Mouse (Mus musculus) lung, postnatal 14 days (tissue): ENCODE measurements around the gene Lingo4.

Source experiments
- DNase-seq: peaks from one replicate; pipeline ENCODE4 v3.0.0; 2021

The Lingo4 gene

GRCm38 (mm10) chr3:94388047-94388446, 10.3 kb upstream of the Lingo4 start:
- DNase-seq = no peak

DNA sequence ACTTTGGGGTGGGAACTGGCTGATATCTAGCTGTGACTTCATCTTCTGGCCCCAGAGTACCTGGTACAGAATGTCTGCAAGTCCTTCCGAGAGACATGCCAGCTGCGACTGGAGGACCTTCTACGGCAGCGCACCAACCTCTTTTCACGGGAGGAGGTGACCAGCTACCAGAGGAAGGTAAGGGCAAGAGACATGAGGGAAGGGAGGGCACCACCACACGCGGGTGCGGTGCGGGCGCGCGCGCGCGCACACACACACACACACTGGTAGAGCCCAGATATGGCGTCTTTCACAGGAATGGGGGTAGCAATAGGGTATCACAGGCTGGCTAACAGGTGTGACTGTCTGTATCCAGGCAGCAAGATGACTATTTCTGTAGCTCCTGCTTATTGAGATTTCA, 8.9 kb upstream of the Lingo4 start:
- DNase-seq = no peak

DNA sequence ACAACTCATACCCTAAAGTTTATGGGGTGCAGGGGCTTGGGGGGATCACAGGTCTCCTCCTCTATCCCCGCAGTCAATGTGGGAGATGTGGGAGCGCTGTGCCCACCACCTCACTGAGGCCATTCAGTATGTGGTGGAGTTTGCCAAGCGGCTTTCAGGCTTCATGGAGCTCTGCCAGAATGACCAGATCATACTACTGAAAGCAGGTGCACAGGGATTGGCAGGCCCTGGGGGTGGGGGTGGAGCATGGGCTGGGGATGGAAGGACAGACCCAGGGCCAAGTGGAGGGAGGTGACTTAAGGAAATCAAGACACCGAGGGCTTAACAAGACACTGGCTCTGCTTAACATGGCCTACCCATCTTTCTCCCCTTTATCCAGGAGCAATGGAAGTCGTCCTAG, 7.3 kb upstream of the Lingo4 start:
- DNase-seq = no peak

DNA sequence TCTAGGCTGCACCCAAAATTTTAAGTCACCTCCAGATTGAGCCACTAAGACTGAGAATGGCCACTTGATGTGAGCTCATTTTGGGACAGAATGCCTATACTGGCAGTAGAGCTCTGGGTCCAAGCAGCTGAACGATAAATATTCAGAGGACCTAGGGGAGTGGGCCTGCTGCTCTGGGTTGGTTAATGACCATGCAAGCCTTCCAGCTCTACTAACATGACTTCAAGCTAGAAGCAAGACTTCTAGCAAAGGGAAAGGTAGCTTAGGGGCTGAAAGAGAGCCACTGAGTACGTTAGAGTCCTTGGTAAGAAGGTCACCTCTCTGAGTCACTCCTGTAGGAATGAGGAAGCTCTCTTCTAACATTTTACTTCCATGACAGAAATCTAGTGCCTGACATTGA, 6.2 kb upstream of the Lingo4 start:
- DNase-seq = no peak

DNA sequence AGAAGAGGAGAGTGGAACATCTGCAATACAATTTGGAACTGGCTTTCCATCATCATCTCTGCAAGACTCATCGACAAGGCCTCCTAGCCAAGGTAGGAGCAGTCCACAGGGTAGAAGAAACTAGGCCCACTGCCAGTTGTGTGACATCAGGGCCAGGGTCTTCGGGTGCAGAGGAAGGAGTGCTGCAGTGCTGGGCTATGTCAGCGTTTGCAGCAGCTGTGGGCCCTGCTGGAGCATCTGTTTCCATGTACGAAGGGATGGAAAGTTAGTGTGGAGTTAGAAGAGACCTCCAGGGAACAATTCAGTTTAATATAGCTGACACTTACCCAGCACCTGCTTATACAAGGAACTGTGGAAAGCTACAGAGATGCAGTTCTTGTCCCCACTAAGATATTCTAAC, 5.3 kb upstream of the Lingo4 start:
- no peak for DNase-seq

DNA sequence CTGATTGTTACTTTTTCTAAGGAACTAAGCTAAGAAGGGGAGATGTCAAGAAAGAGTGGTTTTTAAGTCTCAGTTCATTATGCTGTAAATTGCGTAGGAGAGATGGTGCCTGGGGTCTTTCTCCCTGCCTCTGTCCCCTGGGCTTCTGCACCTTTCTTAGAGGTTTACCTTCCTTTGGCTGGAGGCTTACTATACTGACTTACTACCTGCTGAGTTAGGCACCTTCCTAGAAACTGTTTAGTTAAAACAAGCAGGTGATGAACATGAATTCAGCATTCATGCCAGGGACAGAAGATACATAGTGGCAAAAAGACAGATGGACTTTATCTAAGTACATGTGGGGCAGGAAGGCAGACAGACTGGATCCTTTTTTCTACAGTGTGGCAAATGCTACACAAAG, 2.0 kb upstream of the Lingo4 start:
- DNase-seq = no peak

GRCm38 (mm10) chr3:94396851-94397250, 1.5 kb upstream of the Lingo4 start:
- DNase-seq = no peak

GRCm38 (mm10) chr3:94398943-94399481, 695 bp downstream of the Lingo4 start:
- DNase-seq = no peak

- no peak for DNase-seq
These were observed 1.5 kb downstream of the Lingo4 start for GRCm38 (mm10) chr3:94399663-94400310.

DNA sequence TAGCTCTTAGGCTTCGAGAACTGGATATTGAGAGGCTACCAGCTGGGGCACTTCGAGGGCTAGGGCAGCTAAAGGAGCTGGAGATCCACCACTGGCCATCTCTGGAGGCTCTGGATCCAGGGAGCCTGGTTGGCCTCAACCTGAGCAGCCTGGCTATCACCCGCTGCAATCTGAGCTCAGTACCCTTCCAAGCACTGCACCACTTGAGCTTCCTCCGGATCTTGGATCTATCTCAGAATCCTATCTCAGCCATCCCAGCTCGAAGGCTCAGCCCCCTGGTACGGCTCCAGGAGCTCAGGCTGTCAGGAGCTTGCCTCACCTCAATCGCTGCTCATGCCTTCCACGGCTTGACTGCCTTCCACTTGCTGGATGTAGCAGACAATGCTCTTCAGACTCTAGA, 4.1 kb downstream of the Lingo4 start:
- DNase-seq = no peak

- DNase-seq = peak; percentile 8
These were observed 6.2 kb downstream of the Lingo4 start for GRCm38 (mm10) chr3:94404366-94405054.

DNA sequence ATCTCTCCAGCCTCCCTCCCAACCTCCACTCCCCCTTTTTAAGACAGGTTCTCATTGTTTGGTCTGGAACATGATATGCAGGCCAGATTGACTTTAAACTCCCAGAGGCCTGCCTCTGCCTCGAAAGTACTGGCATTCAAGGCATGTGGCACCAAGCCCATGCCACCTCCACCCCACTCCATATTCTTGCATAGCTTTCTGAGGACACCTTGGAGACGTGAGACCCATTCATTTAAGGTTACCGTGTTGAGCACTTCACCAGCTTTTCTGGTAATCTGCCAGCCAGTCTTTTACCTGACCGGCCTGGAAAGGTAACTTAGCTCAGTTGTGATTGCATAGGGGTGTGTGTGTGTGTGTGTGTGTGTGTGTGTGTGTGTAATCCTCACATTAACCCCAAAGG, 7.2 kb downstream of the Lingo4 start:
- peak; percentile 26 for DNase-seq

DNA sequence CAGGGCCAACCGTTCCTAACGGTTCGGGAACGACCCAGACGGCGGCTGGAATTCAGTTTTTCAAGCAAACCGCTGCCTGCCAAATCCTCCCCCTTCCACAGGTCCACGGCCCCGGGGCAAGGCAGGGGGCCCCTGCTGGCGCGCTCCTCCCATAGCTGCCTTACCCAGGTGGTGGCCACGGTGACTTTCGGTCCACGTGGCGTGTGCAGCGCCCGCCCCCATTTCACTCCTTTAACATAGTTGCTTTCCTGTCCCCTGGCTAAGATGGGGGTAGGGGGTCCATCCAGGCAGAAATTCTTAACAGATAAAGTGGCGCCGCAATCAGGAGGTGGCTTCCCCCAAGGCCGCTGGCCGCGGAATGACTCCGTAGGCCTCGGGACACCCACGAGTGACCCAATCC, 14.2 kb downstream of the Lingo4 start:
- DNase-seq = no peak

- DNase-seq = peak; percentile 93
These were observed 14.8 kb downstream of the Lingo4 start, which contains the start of gene Tdrkh for GRCm38 (mm10) chr3:94413031-94413679. Gene Tdrkh (plus strand): TSS chr3:94413273.

GRCm38 (mm10) chr3:94430980-94431379, 32.7 kb downstream of the Lingo4 start:
- no peak for DNase-seq

DNA sequence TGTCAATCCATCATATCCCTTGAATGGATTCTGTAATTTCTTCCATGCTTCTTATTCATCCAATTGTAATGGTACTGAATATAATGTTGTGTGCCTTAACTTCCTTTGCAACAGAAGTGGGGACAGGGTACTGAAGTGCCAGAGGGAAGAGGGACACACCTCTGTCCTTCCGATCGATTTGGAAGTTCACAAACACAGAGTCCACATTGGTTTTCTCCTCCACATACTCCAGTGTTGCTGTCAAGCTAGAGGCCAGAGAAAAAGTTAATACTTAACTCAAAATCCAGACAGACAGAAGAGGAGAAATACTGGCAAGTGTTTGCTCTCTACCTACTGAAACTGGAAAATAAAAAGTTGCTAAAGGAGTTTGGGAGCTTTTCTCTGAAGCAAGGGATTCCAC, 36.0 kb downstream of the Lingo4 start:
- DNase-seq = no peak

- no peak for DNase-seq
These were observed 38.1 kb downstream of the Lingo4 start for GRCm38 (mm10) chr3:94436420-94436819.

DNA sequence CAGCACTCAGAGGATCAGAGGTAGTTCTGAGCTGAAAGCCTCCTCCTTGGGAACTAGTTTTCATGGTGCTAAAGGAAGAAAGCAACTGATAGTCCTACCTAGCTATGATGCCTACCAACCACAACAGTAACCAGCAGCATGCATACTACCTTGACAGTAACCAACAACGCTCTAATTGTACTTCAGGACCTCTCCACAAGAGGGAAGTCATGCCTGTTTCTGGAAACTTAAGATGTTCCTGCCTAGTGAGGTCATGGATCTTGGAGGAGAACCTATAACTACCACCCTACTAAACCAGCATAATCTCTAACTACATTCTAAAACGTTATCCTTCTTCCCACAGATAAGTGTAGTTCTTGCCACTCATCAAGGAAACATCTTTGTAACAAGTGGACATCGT, 42.9 kb downstream of the Lingo4 start:
- peak; percentile 14 for DNase-seq

- DNase-seq = peak; percentile 95
These were observed 44.8 kb downstream of the Lingo4 start, which contains the start of gene Mrpl9 for GRCm38 (mm10) chr3:94442951-94443596. Gene Mrpl9 (plus strand): TSS chr3:94443318.

GRCm38 (mm10) chr3:94443597-94443964, 45.3 kb downstream of the Lingo4 start, which contains the start of gene Oaz3:
Gene Oaz3 (minus strand): TSS chr3:94443915.
- no peak for DNase-seq

GRCm38 (mm10) chr3:94449377-94449776, 51.1 kb downstream of the Lingo4 start:
- DNase-seq = no peak
